Mouse (Mus musculus): ENCODE data around the gene Mast1.

Gene Mast1

GRCm38 (mm10) chr8:84973803-84974542, 36.8 kb upstream of the Mast1 start:
- DNase-seq (ENCODE audit: low spot score in 2 of 2) = no peak

GRCm38 (mm10) chr8:84973079-84973478, 35.9 kb upstream of the Mast1 start:
- DNase-seq (ENCODE audit: low spot score in 2 of 2) = no peak

GRCm38 (mm10) chr8:84970913-84971312, 33.8 kb upstream of the Mast1 start:
- DNase-seq (ENCODE audit: low spot score in 2 of 2) = no peak

GRCm38 (mm10) chr8:84970135-84970790, 33.1 kb upstream of the Mast1 start:
- DNase-seq (ENCODE audit: low spot score in 2 of 2) = no peak

GRCm38 (mm10) chr8:84969241-84970134, 32.3 kb upstream of the Mast1 start, which contains the start of the genes Gm49661, Prdx2 and Rnaseh2a:
Gm49661 (minus strand) TSS chr8:84969433.
Prdx2 (plus strand) TSS chr8:84969587.
Rnaseh2a (minus strand) TSS chr8:84969767.
- DNase-seq (ENCODE audit: low spot score in 2 of 2) = peak; percentile 72 to 78

GRCm38 (mm10) chr8:84968650-84969049, 31.5 kb upstream of the Mast1 start:
- DNase-seq (ENCODE audit: low spot score in 2 of 2) = no peak

GRCm38 (mm10) chr8:84967532-84968304, 30.6 kb upstream of the Mast1 start:
- DNase-seq (ENCODE audit: low spot score in 2 of 2) = no peak

- no peak for DNase-seq (ENCODE audit: low spot score in 2 of 2)
Observed at GRCm38 (mm10) chr8:84966603-84967002, 29.4 kb upstream of the Mast1 start.

- peak; percentile 90 to 93 for DNase-seq (ENCODE audit: low spot score in 2 of 2)
Observed at GRCm38 (mm10) chr8:84965731-84966291, 28.7 kb upstream of the Mast1 start.

GRCm38 (mm10) chr8:84963952-84964351, 26.8 kb upstream of the Mast1 start:
- no peak for DNase-seq (ENCODE audit: low spot score in 2 of 2)

- no peak for DNase-seq (ENCODE audit: low spot score in 2 of 2)
Observed at GRCm38 (mm10) chr8:84959811-84960210, 22.7 kb upstream of the Mast1 start.

- no peak for DNase-seq (ENCODE audit: low spot score in 2 of 2)
Observed at GRCm38 (mm10) chr8:84956768-84957167, 19.6 kb upstream of the Mast1 start.

- DNase-seq (ENCODE audit: low spot score in 2 of 2) = no peak
Observed at GRCm38 (mm10) chr8:84952612-84953255, 15.6 kb upstream of the Mast1 start.

- no peak for DNase-seq (ENCODE audit: low spot score in 2 of 2)
Observed at GRCm38 (mm10) chr8:84949753-84950152, 12.6 kb upstream of the Mast1 start.

- no peak for DNase-seq (ENCODE audit: low spot score in 2 of 2)
Observed at GRCm38 (mm10) chr8:84947241-84947545, 10.0 kb upstream of the Mast1 start.

- DNase-seq (ENCODE audit: low spot score in 2 of 2) = no peak
Observed at GRCm38 (mm10) chr8:84946528-84947240, 9.5 kb upstream of the Mast1 start, which contains the start of gene Rtbdn. Rtbdn (plus strand) TSS chr8:84946991.

- DNase-seq (ENCODE audit: low spot score in 2 of 2) = no peak
Observed at GRCm38 (mm10) chr8:84945633-84946527, 8.7 kb upstream of the Mast1 start.

- DNase-seq (ENCODE audit: low spot score in 2 of 2) = no peak
Observed at GRCm38 (mm10) chr8:84945235-84945632, 8.1 kb upstream of the Mast1 start.
